Mouse (Mus musculus): ENCODE measurements around the gene Trim3.

DNA sequence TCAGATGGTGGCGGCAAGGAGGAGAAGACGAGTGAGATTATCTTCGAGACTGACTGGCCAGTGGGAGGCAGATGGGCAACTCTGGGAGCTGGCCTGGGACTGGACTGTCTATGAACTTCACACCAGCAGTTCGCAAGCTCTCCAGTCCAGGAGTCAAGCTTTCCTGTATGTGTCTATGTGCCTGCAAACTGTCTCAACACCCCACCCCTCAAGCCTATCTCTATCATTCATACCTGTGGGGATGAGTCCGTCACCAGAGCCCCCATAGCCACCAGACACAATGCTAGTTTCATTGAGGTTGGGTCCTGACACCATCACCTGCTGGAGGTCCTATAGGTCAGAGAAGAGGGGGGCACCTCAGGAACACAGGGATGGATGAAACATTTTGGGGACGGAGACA, 5.4 kb upstream of the Trim3 start:
- no peak for TF ChIP-seq CTCF (IDR thresholded peaks at IDR 0.05; ENCODE audit: low read depth, low read length)
- no peak for TF ChIP-seq POLR2A (IDR thresholded peaks at IDR 0.05; ENCODE audit: borderline replicate concordance, low read depth, low read length)
